Mouse (Mus musculus): ENCODE measurements at regions not wholly inside any gene's neighbourhood (a gene's known extent, or its start where the extent isn't known, plus 50 kb on each side); places are given as distances from the start of the nearest gene placed in this dataset.
"Not testable (repeated sequence)": the region's sequence is repeated elsewhere in the genome, so short reads cannot be mapped to it uniquely, and the experiment has no call there.

GRCm38 (mm10) chr10:95773425-95773980 lies 69.2 kb downstream of the Gm33543 start:
- DNase-seq (ENCODE audit: low spot score in 2 of 2) = no peak

GRCm38 (mm10) chr10:95772811-95773424 lies 69.8 kb downstream of the Gm33543 start:
- DNase-seq (ENCODE audit: low spot score in 2 of 2) = no peak

- no peak for DNase-seq (ENCODE audit: low spot score in 2 of 2)
Observed at GRCm38 (mm10) chr10:95768974-95769373, 73.8 kb downstream of the Gm33543 start.

- no peak for DNase-seq (ENCODE audit: low spot score in 2 of 2)
Observed at GRCm38 (mm10) chr10:95767526-95768161, 75.1 kb downstream of the Gm33543 start.

- peak; percentile 26 to 53 for DNase-seq (ENCODE audit: low spot score in 2 of 2)
Observed at GRCm38 (mm10) chr10:95764129-95764528, 78.6 kb downstream of the Gm33543 start.

GRCm38 (mm10) chr10:95762632-95763031 lies 80.1 kb downstream of the Gm33543 start:
- peak in 1 of 2 experiments; percentile 64 for DNase-seq (ENCODE audit: low spot score in 2 of 2)

GRCm38 (mm10) chr10:95761969-95762368 lies 80.8 kb downstream of the Gm33543 start:
- no peak for DNase-seq (ENCODE audit: low spot score in 2 of 2)

- no peak for DNase-seq (ENCODE audit: low spot score in 2 of 2)
Observed at GRCm38 (mm10) chr10:95760121-95760870, 82.4 kb downstream of the Gm33543 start.

GRCm38 (mm10) chr10:95758181-95758580 lies 84.5 kb downstream of the Gm33543 start:
- DNase-seq (ENCODE audit: low spot score in 2 of 2) = no peak

- DNase-seq (ENCODE audit: low spot score in 2 of 2) = no peak
Observed at GRCm38 (mm10) chr10:95755429-95755828, 82.2 kb upstream of the Anapc15-ps start.

- DNase-seq (ENCODE audit: low spot score in 2 of 2) = no peak
Observed at GRCm38 (mm10) chr10:95753396-95753905, 80.2 kb upstream of the Anapc15-ps start.

GRCm38 (mm10) chr10:95748360-95748759 lies 75.1 kb upstream of the Anapc15-ps start:
- no peak for DNase-seq (ENCODE audit: low spot score in 2 of 2)

GRCm38 (mm10) chr10:95747939-95748338 lies 74.7 kb upstream of the Anapc15-ps start:
- no peak for DNase-seq (ENCODE audit: low spot score in 2 of 2)

- DNase-seq (ENCODE audit: low spot score in 2 of 2) = no peak
Observed at GRCm38 (mm10) chr10:95745834-95746620, 72.8 kb upstream of the Anapc15-ps start.

- DNase-seq (ENCODE audit: low spot score in 2 of 2) = no peak
Observed at GRCm38 (mm10) chr10:95745254-95745653, 72.0 kb upstream of the Anapc15-ps start.

- DNase-seq (ENCODE audit: low spot score in 2 of 2) = no peak
Observed at GRCm38 (mm10) chr10:95743627-95744026, 70.4 kb upstream of the Anapc15-ps start.

GRCm38 (mm10) chr10:95739421-95739820 lies 66.2 kb upstream of the Anapc15-ps start:
- DNase-seq (ENCODE audit: low spot score in 2 of 2) = no peak

- not testable (repeated sequence) for DNase-seq (ENCODE audit: low spot score in 2 of 2)
Observed at GRCm38 (mm10) chr10:95736743-95737142, 63.5 kb upstream of the Anapc15-ps start.

GRCm38 (mm10) chr10:95731001-95731400 lies 57.8 kb upstream of the Anapc15-ps start:
- DNase-seq (ENCODE audit: low spot score in 2 of 2) = no peak

GRCm38 (mm10) chr10:95729890-95730289 lies 56.6 kb upstream of the Anapc15-ps start:
- no peak for DNase-seq (ENCODE audit: low spot score in 2 of 2)

GRCm38 (mm10) chr10:95725910-95726309 lies 52.7 kb upstream of the Anapc15-ps start:
- DNase-seq (ENCODE audit: low spot score in 2 of 2) = no peak

All from urinary bladder, adult 18-20 months (tissue).